ENCODE assay signal across 8 mouse cellular contexts in the genomic region with DNA sequence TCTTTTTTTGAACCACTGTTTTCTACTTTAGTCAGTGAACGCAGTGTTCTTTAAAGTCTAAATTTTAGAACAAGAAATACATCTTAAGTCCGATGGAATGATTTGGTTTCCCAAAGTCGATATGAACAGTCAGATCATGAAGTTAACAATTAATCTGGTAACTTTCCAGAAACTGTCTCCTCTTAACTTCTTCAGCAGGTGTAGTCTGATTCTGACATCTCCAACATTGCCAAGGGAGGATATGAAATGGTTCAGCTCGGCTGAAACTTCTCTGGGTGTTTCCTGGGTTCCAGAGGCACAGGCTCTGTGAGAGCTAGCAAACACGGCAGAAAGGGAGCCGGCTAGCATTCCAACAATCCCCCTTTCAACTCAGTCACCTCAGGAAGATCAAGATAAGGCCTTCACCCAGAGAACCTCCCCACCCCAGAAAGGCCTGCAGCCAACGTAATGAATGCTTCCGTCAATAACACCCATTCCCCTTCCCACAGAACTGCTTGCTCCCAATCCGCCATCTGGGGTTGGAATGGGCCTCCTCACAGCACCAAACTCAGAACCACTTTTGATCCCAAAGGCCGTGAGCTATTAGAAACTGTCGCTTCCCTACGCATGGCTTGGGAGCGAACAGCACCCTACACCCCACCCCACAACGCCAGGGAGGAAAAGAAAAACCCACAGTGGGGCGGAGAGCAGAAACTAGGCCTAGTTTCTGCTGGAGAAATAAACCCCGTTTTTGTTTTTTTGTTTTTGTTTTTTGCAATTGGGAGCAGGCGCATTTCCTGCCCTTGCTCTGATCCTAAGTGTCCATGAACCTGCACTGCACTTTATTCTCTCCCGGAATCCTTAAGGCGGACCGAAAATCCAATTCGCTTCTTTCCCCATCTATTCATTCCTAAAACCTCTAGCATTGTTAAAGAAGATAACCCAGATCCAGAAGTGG. TPM values are rescaled to one million over a fixed set of nuclear protein-coding genes. Genes with fewer than 3 reads are reported as not detected.
DNase-seq lines count a peak whose midpoint lies in the region; ATAC-seq and TF ChIP-seq lines count a peak whose summit lies in the region.

No protein-coding gene starts in this region.

- H3K27ac ChIP-seq in kidney, adult 2 months (ENCODE audit: insufficient read depth, low read depth, low read length), result peak overlapping the region; percentile 84
- H3K27ac ChIP-seq in liver, postnatal 0 days (ENCODE audit: low read depth), result peak overlapping the region; percentile 98

- peaks cover 21% of the 10 kb centered on the region for H3K36me3 ChIP-seq in E14TG2a.4 (ENCODE audit: insufficient read depth, low read length)
- H3K36me3 ChIP-seq in kidney, adult 2 months (ENCODE audit: control insufficient read depth, insufficient read depth, low read length), result no peaks in the 10 kb centered on the region
- no peaks in the 10 kb centered on the region for H3K36me3 ChIP-seq in liver, postnatal 0 days (replicated peaks; ENCODE audit: insufficient read depth, low read length)

- TF ChIP-seq EP300 in liver, postnatal 0 days (IDR thresholded peaks at IDR 0.05; ENCODE audit: low read depth), result no peak

- TF ChIP-seq POLR2A in kidney, adult 2 months (IDR thresholded peaks at IDR 0.05; ENCODE audit: low read depth, low read length), result no peak

- no peak for TF ChIP-seq CTCF in E14TG2a.4 (conservative IDR thresholded peaks at IDR 0.05; ENCODE audit: low read length)
- TF ChIP-seq CTCF in kidney, adult 2 months (conservative IDR thresholded peaks at IDR 0.05; ENCODE audit: insufficient read depth, insufficient read length, low read depth, low read length), result no peak
- TF ChIP-seq CTCF in liver, postnatal 0 days (IDR thresholded peaks at IDR 0.05; ENCODE audit: low read depth), result no peak

- peak overlapping the region; percentile 80 for H3K4me2 ChIP-seq in liver, postnatal 0 days (ENCODE audit: low read depth, low read length)

- 3% methylated on average over 21 of the region's 21 CpGs for WGBS in kidney, adult 2 months
- WGBS in liver, postnatal 0 days (ENCODE audit: insufficient replicate concordance), result 8% methylated on average over 21 of the region's 21 CpGs

- H3K27me3 ChIP-seq in E14TG2a.4 (ENCODE audit: insufficient read depth, low read length), result no peaks in the 10 kb centered on the region
- H3K27me3 ChIP-seq in kidney, adult 2 months (replicated peaks; ENCODE audit: control insufficient read depth, insufficient read depth, low read length), result no peaks in the 10 kb centered on the region
- no peaks in the 10 kb centered on the region for H3K27me3 ChIP-seq in liver, postnatal 0 days (ENCODE audit: insufficient read depth, low read length)

- H3K4me1 ChIP-seq in E14TG2a.4 (replicated peaks; ENCODE audit: low read depth, low read length), result peaks cover 42% of the 10 kb centered on the region
- H3K4me1 ChIP-seq in kidney, adult 2 months (ENCODE audit: control insufficient read depth, insufficient read depth, low read length), result peaks cover 12% of the 10 kb centered on the region
- peaks cover 10% of the 10 kb centered on the region for H3K4me1 ChIP-seq in liver, postnatal 0 days (ENCODE audit: insufficient read depth)

- H3K4me3 ChIP-seq in E14TG2a.4 (replicated peaks; ENCODE audit: low read length), result peak overlapping the region; percentile 97
- peak overlapping the region; percentile 89 for H3K4me3 ChIP-seq in kidney, adult 2 months (ENCODE audit: insufficient read depth, low read depth, low read length)
- peak overlapping the region; percentile 98 for H3K4me3 ChIP-seq in liver, postnatal 0 days (ENCODE audit: low read depth, low read length)

- no peaks in the 10 kb centered on the region for H3K9me3 ChIP-seq in E14TG2a.4 (ENCODE audit: low read length)
- H3K9me3 ChIP-seq in liver, postnatal 0 days (ENCODE audit: low read length), result no peaks in the 10 kb centered on the region

- H3K9ac ChIP-seq in liver, postnatal 0 days (replicated peaks), result peak overlapping the region; percentile 99

- peak; percentile 39 for DNase-seq in 416B (ENCODE audit: low read depth)
- peak; percentile 17 to 31 for DNase-seq in cerebellum, postnatal 10 days
- DNase-seq in heart, adult 18-20 months, result peak; percentile 29 to 65
- DNase-seq in kidney, adult 2 months, result peak; percentile 74
- DNase-seq in liver, postnatal 0 days, result peak; percentile 32
- peak; percentile 17 for DNase-seq in retina, embryonic 14.5 days (ENCODE audit: low spot score)
- DNase-seq in MN1 (ENCODE audit: low spot score), result no peak

- ATAC-seq in liver, postnatal 0 days, result no peak

RNA-seq across cellular contexts. Expression of a gene that starts 1.3 kb away (rescaled TPM):
- total RNA-seq in heart, adult 18-20 months (2021), result 10 to 100 TPM; 26.5 to 26.9 TPM
- 39.3 and 73.3 TPM in 2 replicates for polyA plus RNA-seq in kidney, adult 2 months (2012; rRNA removed)
- polyA plus RNA-seq in liver, postnatal 0 days (2015; fragmentation: Nextera tagmentation; extraction: Ambion mirVana), result 44.2 and 46.0 TPM in 2 replicates
